Mouse (Mus musculus) limb, embryonic 14.5 days (tissue): ENCODE data around the gene Strc. TPM values are rescaled to one million over a fixed set of nuclear protein-coding genes. Genes with fewer than 3 reads are reported as not detected.

Experiments
- ATAC-seq: fragments of 200-750 bp; cut with Nextera tagmentation; 2 replicates; pipeline ENCODE4 v1.8.0; 2017; ENCODE audit warnings: low read depth, moderate number of reproducible peaks, moderate TSS enrichment; ENCODE audit not compliant: low FRiP score
- DNase-seq: peaks from one replicate; pipeline ENCODE4 v3.0.0-alpha.2; 2015; ENCODE audit warnings: low spot score
- H3K27ac ChIP-seq: fragments of 300-500 bp; sonication (generic); replicated peaks from 2 replicates; pipeline ENCODE4 v1.5.1; 2014; ENCODE audit warnings: low read depth, mild to moderate bottlenecking, low read length, moderate library complexity, mixed read lengths
- H3K27me3 ChIP-seq: fragments of 300-500 bp; sonication (generic); 2 replicates; pipeline ENCODE4 v1.6.1; 2014; ENCODE audit warnings: low read length, mixed read lengths; ENCODE audit not compliant: control insufficient read depth, insufficient read depth
- H3K36me3 ChIP-seq: fragments of 300-500 bp; sonication (generic); 2 replicates; pipeline ENCODE4 v1.6.1; 2014; ENCODE audit warnings: mild to moderate bottlenecking, low read length, moderate library complexity, mixed read lengths; ENCODE audit not compliant: control insufficient read depth, insufficient read depth
- H3K4me1 ChIP-seq: fragments of 300-500 bp; sonication (generic); 2 replicates; pipeline ENCODE4 v1.6.1; 2014; ENCODE audit warnings: antibody characterized with exemption, low read length, mixed read lengths; ENCODE audit not compliant: control insufficient read depth, insufficient read depth
- H3K4me2 ChIP-seq: fragments of 300-500 bp; sonication (generic); replicated peaks from 2 replicates; pipeline ENCODE4 v1.6.1; 2014; ENCODE audit warnings: low read depth, mild to moderate bottlenecking, low read length, moderate library complexity; ENCODE audit not compliant: severe bottlenecking
- H3K4me3 ChIP-seq: fragments of 300-500 bp; sonication (generic); replicated peaks from 2 replicates; pipeline ENCODE4 v1.5.1; 2014; ENCODE audit warnings: low read length
- H3K9ac ChIP-seq: fragments of 300-500 bp; sonication (generic); 2 replicates; pipeline ENCODE4 v1.6.1; 2014; ENCODE audit warnings: mild to moderate bottlenecking, low read depth, low read length, moderate library complexity; ENCODE audit not compliant: severe bottlenecking
- H3K9me3 ChIP-seq: fragments of 300-500 bp; sonication (generic); 2 replicates; pipeline ENCODE4 v1.6.1; 2016; ENCODE audit warnings: low read length; ENCODE audit not compliant: control insufficient read depth
- POLR2A ChIP-seq: fragments of 200-500 bp; IDR thresholded peaks from 2 replicates; pipeline ENCODE4 v1.8.0; 2012; ENCODE audit warnings: inconsistent platforms, mild to moderate bottlenecking, moderate library complexity, borderline replicate concordance; ENCODE audit not compliant: insufficient read depth, insufficient read length; ENCODE audit errors: extremely low read depth
- WGBS: fragments of 180-500 bp; shearing (Covaris S2); extraction: QIAGEN DNeasy Blood & Tissue Kit; methylation state at CpG from one replicate; pipeline ENCODE4 v1.1.7; 2014; 5-methylcytosine and 5-hydroxymethylcytosine counted together
- polyA plus RNA-seq, 2 experiments: library from polyadenylated mRNA; depleted of rRNA in 1 of 2; stranded (reverse) in 1 of 2; unstranded in 1 of 2; fragments of >200 nt; fragmentation: Nextera tagmentation in 1 of 2; extraction: Ambion mirVana in 1 of 2; gene quantifications; 2 replicates each; pipeline versions ENCODE4 v1.2.1 to v1.2.3; 2012 to 2014

Gene Strc
- polyA plus RNA-seq, 2 experiments: 0.01 TPM; not detected in 1

DNA sequence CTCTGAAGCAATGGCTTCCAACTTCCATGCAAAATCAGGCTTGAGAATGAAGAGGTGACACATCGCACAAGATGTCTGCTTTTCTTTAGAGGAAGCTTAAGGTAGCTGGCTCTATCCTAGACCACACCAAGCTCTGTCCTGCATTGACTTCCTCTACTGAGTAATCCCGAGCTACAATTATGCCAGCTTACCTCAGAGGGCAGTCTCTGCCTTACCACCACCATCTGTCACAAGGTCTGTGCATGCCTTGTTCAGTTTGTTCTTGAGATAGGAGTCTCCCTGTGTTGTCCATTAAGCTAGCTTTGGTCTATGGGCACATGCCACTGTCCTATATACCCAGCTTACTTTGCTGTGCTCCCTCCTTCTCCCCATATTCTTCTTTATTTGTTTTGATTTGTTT is 57.5 kb downstream of the Strc start:
- no peak overlapping the region for H3K9ac ChIP-seq

DNA sequence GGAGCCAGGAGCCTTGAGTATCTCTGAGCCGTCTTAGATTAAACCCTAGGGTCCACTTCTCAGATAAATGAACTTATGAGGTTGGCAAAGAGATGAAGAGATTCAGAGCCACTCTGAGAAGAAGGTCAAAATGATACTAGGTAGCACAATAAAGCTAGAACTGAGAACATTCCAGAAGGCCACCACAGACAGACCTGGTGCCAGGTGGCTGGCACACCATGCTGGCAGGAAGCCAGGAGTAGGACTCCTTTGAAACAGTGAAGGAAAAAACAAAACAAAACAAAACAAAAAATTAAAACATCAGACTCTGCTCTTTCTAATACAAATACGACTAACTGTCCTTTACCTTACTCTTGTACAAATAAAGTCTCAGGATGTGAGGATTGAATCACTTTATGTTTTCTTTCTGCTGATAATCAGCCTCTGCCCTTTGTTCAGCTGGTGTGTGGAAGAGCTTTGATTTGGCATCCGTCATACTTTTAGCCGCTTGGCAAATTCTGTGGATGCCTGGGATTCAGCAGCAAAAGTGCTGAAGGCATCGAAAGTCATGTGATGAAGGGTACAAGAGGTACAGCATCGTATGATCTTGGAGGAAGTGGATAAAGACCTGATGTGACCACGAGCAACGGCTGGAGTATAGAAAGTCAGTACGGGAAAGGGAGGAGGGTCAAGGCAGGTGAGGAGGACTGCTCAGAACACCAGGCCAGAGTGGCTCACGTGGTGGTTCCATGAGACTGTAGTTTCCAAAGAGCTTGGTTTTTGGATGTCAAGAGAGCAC is 63.1 kb downstream of the Strc start:
- 85% methylated on average over 10 of the region's 10 CpGs for WGBS
- Histone ChIP-seq H3K27me3 (no peaks in the 10 kb centered on the region), H3K4me3 (no peak overlapping the region), H3K9ac (no peak overlapping the region), H3K36me3 (no peaks in the 10 kb centered on the region), H3K4me2 (no peak overlapping the region), H3K9me3 (no peaks in the 10 kb centered on the region), H3K4me1 (no peaks in the 10 kb centered on the region), H3K27ac (no peak overlapping the region)
- no peak for TF ChIP-seq POLR2A
- no peak for ATAC-seq
- DNase-seq: no peak

More for the DNA sequence above, 57.5 kb downstream of the Strc start:
- ATAC-seq: no peak
- DNase-seq: no peak
- Histone ChIP-seq H3K9me3 (no peaks in the 10 kb centered on the region), H3K4me3 (no peak overlapping the region), H3K4me2 (no peak overlapping the region), H3K27me3 (no peaks in the 10 kb centered on the region), H3K27ac (no peak overlapping the region), H3K4me1 (no peaks in the 10 kb centered on the region), H3K36me3 (no peaks in the 10 kb centered on the region)
- no peak for TF ChIP-seq POLR2A
- WGBS: 92% methylated on average over 2 of the region's 2 CpGs

DNA sequence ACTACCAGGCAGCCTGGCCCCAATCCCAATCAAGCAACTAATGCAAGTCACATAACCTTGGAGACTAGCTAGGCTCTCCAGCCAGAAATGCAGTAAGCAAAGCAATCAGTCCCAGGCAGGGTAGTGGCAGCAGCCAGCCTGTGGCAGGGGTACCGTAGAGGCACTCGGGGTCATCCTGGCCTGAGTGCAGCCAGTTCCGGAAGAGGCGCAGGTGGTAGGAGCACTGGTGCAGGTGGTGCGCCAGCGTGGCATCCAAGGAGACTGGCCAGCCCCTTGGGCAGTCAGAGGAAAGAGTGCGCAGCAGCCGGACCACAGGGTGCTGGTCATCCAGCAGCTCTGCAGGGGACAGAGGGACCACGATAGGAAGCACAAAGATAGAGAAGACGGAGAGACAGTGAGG is 63.9 kb downstream of the Strc start:
- ATAC-seq (no peak), DNase-seq (no peak)
- H3K27ac ChIP-seq: no peak overlapping the region
- H3K36me3 ChIP-seq: no peaks in the 10 kb centered on the region
- H3K4me1 ChIP-seq: no peaks in the 10 kb centered on the region
- no peak overlapping the region for H3K4me2 ChIP-seq
- no peaks in the 10 kb centered on the region for H3K27me3 ChIP-seq
- H3K9me3 ChIP-seq: no peaks in the 10 kb centered on the region
- no peak overlapping the region for H3K4me3 ChIP-seq
- no peak for TF ChIP-seq POLR2A
- 85% methylated on average over 10 of the region's 10 CpGs for WGBS
- H3K9ac ChIP-seq: no peak overlapping the region

DNA sequence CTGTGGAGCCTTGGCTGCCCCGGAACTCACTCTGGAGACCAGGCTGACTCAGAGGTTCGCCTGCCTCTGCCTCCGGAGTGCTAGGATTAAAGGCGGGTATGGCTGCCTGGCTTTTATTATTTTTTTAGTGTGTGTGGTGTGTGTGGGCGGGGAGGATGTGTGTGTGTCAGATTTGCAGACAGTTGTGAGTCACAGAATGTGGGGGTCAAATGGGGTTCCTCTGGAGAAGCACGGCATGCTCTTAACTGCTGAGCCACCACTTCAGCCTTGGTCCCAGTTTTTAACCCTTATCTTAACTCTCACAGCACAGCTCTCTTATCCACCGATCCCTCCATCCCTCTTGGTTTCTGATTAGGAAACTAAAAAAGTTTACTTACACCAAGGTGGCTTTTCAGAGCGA is 70.7 kb downstream of the Strc start:
- WGBS: 71% methylated on average over 8 of the region's 8 CpGs
- H3K4me1 ChIP-seq: no peaks in the 10 kb centered on the region
- H3K27me3 ChIP-seq: no peaks in the 10 kb centered on the region
- no peak overlapping the region for H3K9ac ChIP-seq
- H3K4me2 ChIP-seq: no peak overlapping the region
- H3K9me3 ChIP-seq: no peaks in the 10 kb centered on the region
- no peak overlapping the region for H3K4me3 ChIP-seq
- no peak overlapping the region for H3K27ac ChIP-seq
- no peak for DNase-seq
- no peaks in the 10 kb centered on the region for H3K36me3 ChIP-seq
- ATAC-seq: no peak
- no peak for TF ChIP-seq POLR2A

Other genes with a start within 250 kb of the Strc start
- 15.0 and 16.8 TPM in 2 replicates for gene Adal, start 246.7 kb downstream of the Strc start, polyA plus RNA-seq (2012; rRNA removed)
- gene Adal, start 246.7 kb downstream of the Strc start, polyA plus RNA-seq (2014; fragmentation: Nextera tagmentation; extraction: Ambion mirVana): 17.8 and 19.5 TPM in 2 replicates
- 9.4 and 10.3 TPM in 2 replicates for gene Lcmt2, start 246.5 kb downstream of the Strc start, polyA plus RNA-seq (2012; rRNA removed)
- gene Lcmt2, start 246.5 kb downstream of the Strc start, polyA plus RNA-seq (2014; fragmentation: Nextera tagmentation; extraction: Ambion mirVana): 19.9 and 21.3 TPM in 2 replicates
- gene Tubgcp4, start 216.5 kb downstream of the Strc start, polyA plus RNA-seq (2012; rRNA removed): 53.6 and 66.3 TPM in 2 replicates
- 47.9 and 49.4 TPM in 2 replicates for gene Tubgcp4, start 216.5 kb downstream of the Strc start, polyA plus RNA-seq (2014; fragmentation: Nextera tagmentation; extraction: Ambion mirVana)
- 6.8 and 7.2 TPM in 2 replicates for gene Zscan29, start 216.0 kb downstream of the Strc start, polyA plus RNA-seq (2012; rRNA removed)
- 9.2 and 10.2 TPM in 2 replicates for gene Zscan29, start 216.0 kb downstream of the Strc start, polyA plus RNA-seq (2014; fragmentation: Nextera tagmentation; extraction: Ambion mirVana)
- 67.7 and 75.6 TPM in 2 replicates for gene Trp53bp1, start 115.8 kb downstream of the Strc start, polyA plus RNA-seq (2012; rRNA removed)
- 51.2 and 67.2 TPM in 2 replicates for gene Trp53bp1, start 115.8 kb downstream of the Strc start, polyA plus RNA-seq (2014; fragmentation: Nextera tagmentation; extraction: Ambion mirVana)
- 7.1 and 7.6 TPM in 2 replicates for gene Map1a, start 97.6 kb downstream of the Strc start, polyA plus RNA-seq (2012; rRNA removed)
- gene Map1a, start 97.6 kb downstream of the Strc start, polyA plus RNA-seq (2014; fragmentation: Nextera tagmentation; extraction: Ambion mirVana): 7.8 and 9.3 TPM in 2 replicates
- 12.4 and 13.0 TPM in 2 replicates for gene Ppip5k1, start 31.8 kb downstream of the Strc start, polyA plus RNA-seq (2012; rRNA removed)
- gene Ppip5k1, start 31.8 kb downstream of the Strc start, polyA plus RNA-seq (2014; fragmentation: Nextera tagmentation; extraction: Ambion mirVana): 7.6 and 10.3 TPM in 2 replicates
- 5.4 and 7.1 TPM in 2 replicates for gene Ckmt1, start 29.5 kb downstream of the Strc start, polyA plus RNA-seq (2012; rRNA removed)
- gene Ckmt1, start 29.5 kb downstream of the Strc start, polyA plus RNA-seq (2014; fragmentation: Nextera tagmentation; extraction: Ambion mirVana): 12.0 and 20.1 TPM in 2 replicates
- gene Pdia3, start 26.6 kb upstream of the Strc start, polyA plus RNA-seq (2012; rRNA removed): 395 and 416 TPM in 2 replicates
- 523 and 526 TPM in 2 replicates for gene Pdia3, start 26.6 kb upstream of the Strc start, polyA plus RNA-seq (2014; fragmentation: Nextera tagmentation; extraction: Ambion mirVana)
- gene Catsper2, start 26.6 kb upstream of the Strc start, polyA plus RNA-seq (2012; rRNA removed): 4.1 and 4.8 TPM in 2 replicates
- gene Catsper2, start 26.6 kb upstream of the Strc start, polyA plus RNA-seq (2014; fragmentation: Nextera tagmentation; extraction: Ambion mirVana): 1.7 and 2.9 TPM in 2 replicates
- 3.0 and 4.8 TPM in 2 replicates for gene Ell3, start 57.1 kb upstream of the Strc start, polyA plus RNA-seq (2012; rRNA removed)
- 6.3 and 8.2 TPM in 2 replicates for gene Ell3, start 57.1 kb upstream of the Strc start, polyA plus RNA-seq (2014; fragmentation: Nextera tagmentation; extraction: Ambion mirVana)
- gene Serf2, start 62.0 kb upstream of the Strc start, polyA plus RNA-seq (2012; rRNA removed): 459 and 792 TPM in 2 replicates
- 635 and 646 TPM in 2 replicates for gene Serf2, start 62.0 kb upstream of the Strc start, polyA plus RNA-seq (2014; fragmentation: Nextera tagmentation; extraction: Ambion mirVana)
- 35.9 and 45.0 TPM in 2 replicates for gene Hypk, start 66.1 kb upstream of the Strc start, polyA plus RNA-seq (2012; rRNA removed)
- 94.1 and 110 TPM in 2 replicates for gene Hypk, start 66.1 kb upstream of the Strc start, polyA plus RNA-seq (2014; fragmentation: Nextera tagmentation; extraction: Ambion mirVana)
- gene Serinc4, start 69.6 kb upstream of the Strc start, polyA plus RNA-seq (2012; rRNA removed): 1.1 and 1.4 TPM in 2 replicates
- gene Serinc4, start 69.6 kb upstream of the Strc start, polyA plus RNA-seq (2014; fragmentation: Nextera tagmentation; extraction: Ambion mirVana): 0.18 and 0.70 TPM in 2 replicates
- gene Mfap1b, start 86.9 kb upstream of the Strc start, polyA plus RNA-seq (2012; rRNA removed): 11.6 and 16.8 TPM in 2 replicates
- gene Mfap1b, start 86.9 kb upstream of the Strc start, polyA plus RNA-seq (2014; fragmentation: Nextera tagmentation; extraction: Ambion mirVana): 54.1 and 60.2 TPM in 2 replicates
- 9.3 and 14.6 TPM in 2 replicates for gene Mfap1a, start 119.5 kb upstream of the Strc start, polyA plus RNA-seq (2012; rRNA removed)
- 23.8 and 23.9 TPM in 2 replicates for gene Mfap1a, start 119.5 kb upstream of the Strc start, polyA plus RNA-seq (2014; fragmentation: Nextera tagmentation; extraction: Ambion mirVana)
- 12.3 and 12.7 TPM in 2 replicates for gene Wdr76, start 119.6 kb upstream of the Strc start, polyA plus RNA-seq (2012; rRNA removed)
- 6.1 and 6.7 TPM in 2 replicates for gene Wdr76, start 119.6 kb upstream of the Strc start, polyA plus RNA-seq (2014; fragmentation: Nextera tagmentation; extraction: Ambion mirVana)